In genomic region chr8:107610845-107611244, GRCm38 (mm10) we compare ENCODE assay signal across 16 mouse cellular contexts. TPM values are rescaled to one million over a fixed set of nuclear protein-coding genes. Genes with fewer than 3 reads are reported as not detected.
DNase-seq lines count a peak whose midpoint lies in the region; ATAC-seq lines count a peak whose summit lies in the region.
"Had no signal": no experiment of that assay in that cellular context is flagged by ENCODE, and none has a peak within 500 bp of the region (broad histone marks: within the 10 kb centered on the region; RNA-seq: fewer than 3 reads in every experiment).

No protein-coding gene starts in this region.

- no peaks in the 10 kb centered on the region for H3K9me3 ChIP-seq in heart, embryonic 13.5 days
- no peaks in the 10 kb centered on the region for H3K9me3 ChIP-seq in midbrain, embryonic 14.5 days (ENCODE audit: control insufficient read depth, low read length)
- no peaks in the 10 kb centered on the region for H3K9me3 ChIP-seq in midbrain, embryonic 15.5 days
- H3K9me3 ChIP-seq in neural tube, embryonic 14.5 days (ENCODE audit: control insufficient read depth, low read length) = no peaks in the 10 kb centered on the region
- H3K9me3 ChIP-seq: embryonic facial prominence, embryonic 15.5 days; intestine, embryonic 15.5 days had no signal

- intact Hi-C loops in heart, postnatal 25 days (cut with DNase I) = no loop called here

- H3K4me2 ChIP-seq in heart, embryonic 13.5 days = peak overlapping the region; percentile 51
- H3K4me2 ChIP-seq in midbrain, embryonic 14.5 days (ENCODE audit: low read length) = no peak overlapping the region
- H3K4me2 ChIP-seq in midbrain, embryonic 15.5 days = no peak overlapping the region
- peak overlapping the region; percentile 26; the same call in 1 of the 2 replicates for H3K4me2 ChIP-seq in neural tube, embryonic 14.5 days (ENCODE audit: low read depth, low read length)
- H3K4me2 ChIP-seq: embryonic facial prominence, embryonic 15.5 days; intestine, embryonic 15.5 days; liver, embryonic 11.5 days had no signal

- 24% methylated on average over 11 of the region's 11 CpGs for WGBS in heart, embryonic 13.5 days
- 45% methylated on average over 11 of the region's 11 CpGs for WGBS in midbrain, embryonic 14.5 days
- WGBS in midbrain, embryonic 15.5 days = 53% methylated on average over 11 of the region's 11 CpGs
- WGBS in neural tube, embryonic 14.5 days = 19% methylated on average over 11 of the region's 11 CpGs

- no peak overlapping the region for H3K9ac ChIP-seq in heart, embryonic 13.5 days
- no peak overlapping the region for H3K9ac ChIP-seq in midbrain, embryonic 14.5 days (replicated peaks; ENCODE audit: low read length)
- H3K9ac ChIP-seq in midbrain, embryonic 15.5 days = no peak overlapping the region
- H3K9ac ChIP-seq in neural tube, embryonic 14.5 days (replicated peaks; ENCODE audit: low read depth, low read length) = no peak overlapping the region
- H3K9ac ChIP-seq: embryonic facial prominence, embryonic 15.5 days; intestine, embryonic 15.5 days had no signal

- no peak for ATAC-seq in heart, embryonic 13.5 days (ENCODE audit: extremely low read depth, insufficient number of reproducible peaks, low FRiP score, low TSS enrichment)
- no peak for ATAC-seq in midbrain, embryonic 14.5 days (ENCODE audit: low FRiP score, low TSS enrichment)
- no peak for ATAC-seq in midbrain, embryonic 15.5 days (replicated peaks)
- ATAC-seq in neural tube, embryonic 14.5 days (ENCODE audit: low read depth) = no peak
- ATAC-seq: activated CD4-positive, CD25-positive, alpha-beta regulatory T cell, adult 4 months; forebrain, embryonic 14.5 days; intestine, embryonic 15.5 days had no signal

- 0 out of 2 replicates have a peak overlapping the region, but pooled peaks have one; percentile 13 for H3K4me3 ChIP-seq in heart, embryonic 13.5 days
- no peak overlapping the region for H3K4me3 ChIP-seq in midbrain, embryonic 14.5 days (replicated peaks; ENCODE audit: low read depth, low read length)
- H3K4me3 ChIP-seq in midbrain, embryonic 15.5 days = no peak overlapping the region
- H3K4me3 ChIP-seq in neural tube, embryonic 14.5 days (ENCODE audit: low read depth, low read length) = no peak overlapping the region
- H3K4me3 ChIP-seq: embryonic facial prominence, embryonic 15.5 days; intestine, embryonic 15.5 days had no signal

- DNase-seq in heart, postnatal 25 days (ENCODE audit: low spot score) = no peak
- DNase-seq in midbrain, embryonic 14.5 days = peak; percentile 18
- DNase-seq in ZHBTc4 (ENCODE audit: low read depth, low spot score) = peak; percentile 64
- DNase-seq in gastrocnemius, postnatal 4 days (ENCODE audit: low spot score in 2 of 2) = no peak
- DNase-seq: adrenal gland, postnatal 25 days; cerebellum, adult 9-10 months; kidney, postnatal 14 days; thymus, adult 18-20 months had no signal

- no peaks in the 10 kb centered on the region for H3K4me1 ChIP-seq in heart, embryonic 13.5 days
- H3K4me1 ChIP-seq in midbrain, embryonic 14.5 days (ENCODE audit: control insufficient read depth, insufficient read depth, low read length) = no peaks in the 10 kb centered on the region
- H3K4me1 ChIP-seq in midbrain, embryonic 15.5 days = 0 out of 2 replicates have a peak, but pooled peaks cover 4% of the 10 kb centered on the region
- H3K4me1 ChIP-seq in neural tube, embryonic 14.5 days (ENCODE audit: control insufficient read depth, insufficient read depth, low read length) = peaks cover 9% of the 10 kb centered on the region; the same call in 1 of the 2 replicates
- H3K4me1 ChIP-seq: embryonic facial prominence, embryonic 15.5 days; intestine, embryonic 15.5 days had no signal

- H3K27ac ChIP-seq in heart, embryonic 13.5 days (replicated peaks) = no peak overlapping the region
- no peak overlapping the region for H3K27ac ChIP-seq in midbrain, embryonic 14.5 days (replicated peaks; ENCODE audit: low read depth, low read length)
- H3K27ac ChIP-seq in midbrain, embryonic 15.5 days = no peak overlapping the region
- H3K27ac ChIP-seq in neural tube, embryonic 14.5 days (ENCODE audit: low read depth, low read length) = no peak overlapping the region
- H3K27ac ChIP-seq: embryonic facial prominence, embryonic 15.5 days; intestine, embryonic 15.5 days had no signal

- H3K27me3 ChIP-seq in heart, embryonic 13.5 days (replicated peaks) = 0 out of 2 replicates have a peak, but pooled peaks cover 2% of the 10 kb centered on the region
- H3K27me3 ChIP-seq in midbrain, embryonic 14.5 days (ENCODE audit: control insufficient read depth, insufficient read depth, low read length) = no peaks in the 10 kb centered on the region
- no peaks in the 10 kb centered on the region for H3K27me3 ChIP-seq in midbrain, embryonic 15.5 days (replicated peaks)
- H3K27me3 ChIP-seq in neural tube, embryonic 14.5 days (ENCODE audit: control insufficient read depth, insufficient read depth, low read length) = no peaks in the 10 kb centered on the region
- H3K27me3 ChIP-seq: embryonic facial prominence, embryonic 15.5 days; intestine, embryonic 15.5 days had no signal

- no peaks in the 10 kb centered on the region for H3K36me3 ChIP-seq in heart, embryonic 13.5 days
- H3K36me3 ChIP-seq in midbrain, embryonic 14.5 days (ENCODE audit: control insufficient read depth, insufficient read depth, low read length) = no peaks in the 10 kb centered on the region
- no peaks in the 10 kb centered on the region for H3K36me3 ChIP-seq in midbrain, embryonic 15.5 days (replicated peaks)
- no peaks in the 10 kb centered on the region for H3K36me3 ChIP-seq in neural tube, embryonic 14.5 days (ENCODE audit: control insufficient read depth, insufficient read depth, low read length)
- H3K36me3 ChIP-seq: embryonic facial prominence, embryonic 15.5 days; intestine, embryonic 15.5 days had no signal

RNA-seq across cellular contexts. Expression of gene Psmd7, which starts 22.6 kb away (rescaled TPM):
- 176 and 196 TPM in 2 replicates for polyA plus RNA-seq in heart, embryonic 13.5 days (2015; fragmentation: Nextera tagmentation; extraction: Ambion mirVana)
- total RNA-seq in heart, postnatal 25 days (2021) = 10 to 100 TPM; 80.4 to 89.9 TPM
- 233 and 237 TPM in 2 replicates for polyA plus RNA-seq in midbrain, embryonic 14.5 days (2014; fragmentation: Nextera tagmentation; extraction: Ambion mirVana)
- polyA plus RNA-seq in midbrain, embryonic 15.5 days (2015; fragmentation: Nextera tagmentation; extraction: Ambion mirVana) = 240 and 244 TPM in 2 replicates
- polyA plus RNA-seq in neural tube, embryonic 14.5 days (2014; fragmentation: Nextera tagmentation; extraction: Ambion mirVana) = 236 and 255 TPM in 2 replicates
- 100 to 1,000 TPM; 121 to 133 TPM for total RNA-seq in gastrocnemius, postnatal 4 days (2021)

Comparison
In these comparisons a context has a peak if more than half of its experiments do, and no peak if none do; other contexts are left out.
1. H3K4me2 ChIP-seq: peak in heart, embryonic 13.5 days (single experiment) and neural tube, embryonic 14.5 days (single experiment); none in midbrain, embryonic 14.5 days (single experiment) and midbrain, embryonic 15.5 days (single experiment).
2. DNase-seq: peak in midbrain, embryonic 14.5 days (single experiment) and ZHBTc4 (single experiment); none in heart, postnatal 25 days (single experiment) and gastrocnemius, postnatal 4 days (0 of 2).